Mouse (Mus musculus) liver, adult 2 months (tissue): ENCODE results near the gene Olfr822. TPM values are rescaled to one million over a fixed set of nuclear protein-coding genes. Genes with fewer than 3 reads are reported as not detected.

Source experiments
- polyA plus RNA-seq: library from polyadenylated mRNA; depleted of rRNA; stranded (reverse); fragments of >200 nt; gene quantifications from 2 replicates; pipeline ENCODE4 v1.2.3, GENCODE M21; 2012; rRNA removed
- total RNA-seq: library from RNA; depleted of rRNA; stranded (reverse); fragments of >200 nt; gene quantifications from 2 replicates; pipeline ENCODE4 v1.2.3, GENCODE M21; 2014; rRNA removed

The Olfr822 gene
- total and polyA plus RNA-seq, 2 experiments: not detected

Other genes with a start within 250 kb of the Olfr822 start
- gene Olfr812, start 225.1 kb upstream of the Olfr822 start, total RNA-seq: not detected in 2 replicates
- not detected in 2 replicates for gene Olfr812, start 225.1 kb upstream of the Olfr822 start, polyA plus RNA-seq
- gene Olfr813, start 215.8 kb upstream of the Olfr822 start, total RNA-seq: not detected in 2 replicates
- not detected in 2 replicates for gene Olfr813, start 215.8 kb upstream of the Olfr822 start, polyA plus RNA-seq
- not detected in 2 replicates for gene Olfr814, start 191.4 kb upstream of the Olfr822 start, total RNA-seq
- not detected in 2 replicates for gene Olfr814, start 191.4 kb upstream of the Olfr822 start, polyA plus RNA-seq
- 0.13 TPM in 1 of 2 replicates, not detected in the other for gene Olfr815, start 165.3 kb upstream of the Olfr822 start, total RNA-seq
- not detected in 2 replicates for gene Olfr815, start 165.3 kb upstream of the Olfr822 start, polyA plus RNA-seq
- not detected in 2 replicates for gene Olfr816, start 155.6 kb upstream of the Olfr822 start, total RNA-seq
- not detected in 2 replicates for gene Olfr816, start 155.6 kb upstream of the Olfr822 start, polyA plus RNA-seq
- not detected in 2 replicates for gene Olfr818, start 122.1 kb upstream of the Olfr822 start, total RNA-seq
- gene Olfr818, start 122.1 kb upstream of the Olfr822 start, polyA plus RNA-seq: not detected in 2 replicates
- gene Olfr819, start 103.9 kb upstream of the Olfr822 start, total RNA-seq: not detected in 2 replicates
- not detected in 2 replicates for gene Olfr819, start 103.9 kb upstream of the Olfr822 start, polyA plus RNA-seq
- gene Olfr247, start 95.1 kb upstream of the Olfr822 start, total RNA-seq: not detected in 2 replicates
- gene Olfr247, start 95.1 kb upstream of the Olfr822 start, polyA plus RNA-seq: not detected in 2 replicates
- not detected in 2 replicates for gene Gm10310, start 86.1 kb upstream of the Olfr822 start, total RNA-seq
- not detected in 2 replicates for gene Gm10310, start 86.1 kb upstream of the Olfr822 start, polyA plus RNA-seq
- not detected in 2 replicates for gene Olfr820, start 58.6 kb upstream of the Olfr822 start, total RNA-seq
- gene Olfr820, start 58.6 kb upstream of the Olfr822 start, polyA plus RNA-seq: not detected in 2 replicates
- not detected in 2 replicates for gene Olfr821, start 40.9 kb upstream of the Olfr822 start, total RNA-seq
- gene Olfr821, start 40.9 kb upstream of the Olfr822 start, polyA plus RNA-seq: not detected in 2 replicates
- not detected in 2 replicates for gene Olfr823, start 44.2 kb downstream of the Olfr822 start, total RNA-seq
- gene Olfr823, start 44.2 kb downstream of the Olfr822 start, polyA plus RNA-seq: not detected in 2 replicates
- not detected in 2 replicates for gene Olfr824, start 58.8 kb downstream of the Olfr822 start, total RNA-seq
- gene Olfr824, start 58.8 kb downstream of the Olfr822 start, polyA plus RNA-seq: not detected in 2 replicates
- not detected in 2 replicates for gene Olfr825, start 95.6 kb downstream of the Olfr822 start, total RNA-seq
- gene Olfr825, start 95.6 kb downstream of the Olfr822 start, polyA plus RNA-seq: not detected in 2 replicates
- gene Olfr826, start 113.0 kb downstream of the Olfr822 start, total RNA-seq: not detected in 2 replicates
- not detected in 2 replicates for gene Olfr826, start 113.0 kb downstream of the Olfr822 start, polyA plus RNA-seq
- not detected in 2 replicates for gene Olfr827, start 143.2 kb downstream of the Olfr822 start, total RNA-seq
- not detected in 2 replicates for gene Olfr827, start 143.2 kb downstream of the Olfr822 start, polyA plus RNA-seq
- gene Neurod4, start 209.0 kb downstream of the Olfr822 start, total RNA-seq: not detected in 2 replicates
- gene Neurod4, start 209.0 kb downstream of the Olfr822 start, polyA plus RNA-seq: not detected in 2 replicates